Mouse (Mus musculus): ENCODE data around the gene Ralgps1. TPM values are rescaled to one million over a fixed set of nuclear protein-coding genes. Genes with fewer than 3 reads are reported as not detected.

Ralgps1 gene
- total and polyA plus RNA-seq, 3 experiments = 0.89 to 2.6 TPM; not detected in 1

DNA sequence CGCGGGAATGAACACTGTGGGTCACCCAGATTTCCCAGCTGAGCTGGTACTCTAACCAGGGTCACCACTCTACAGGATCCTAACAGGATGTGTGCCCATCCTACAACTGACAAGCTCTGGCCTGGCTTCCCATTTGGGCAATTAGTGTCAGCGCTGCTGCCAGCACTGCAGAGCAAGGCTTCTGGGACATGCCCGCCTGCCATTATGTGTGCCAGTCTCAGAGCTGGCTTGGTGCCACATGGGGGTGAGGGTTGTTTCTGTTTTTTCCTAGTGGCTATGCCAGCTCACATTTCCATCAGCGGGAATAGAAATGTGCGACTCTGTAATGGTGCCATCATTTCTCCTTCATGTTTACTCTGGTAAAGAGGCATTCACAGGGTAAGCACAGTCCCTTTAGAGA, 15.7 kb downstream of the Ralgps1 start:
- Histone ChIP-seq H3K9me3 (replicated peaks; ENCODE audit: insufficient read depth, low read length) (no peaks in the 10 kb centered on the region), H3K9ac (ENCODE audit: control insufficient read depth, low read depth, low read length, poor library complexity, severe bottlenecking) (no peak overlapping the region), H3K4me1 (ENCODE audit: control insufficient read depth in 1 of 2, insufficient read depth in 2 of 2, low read length in 2 of 2) (no peaks in the 10 kb centered on the region), H3K4me3 (ENCODE audit: control insufficient read depth in 1 of 2, insufficient read depth in 1 of 2, low read depth in 2 of 2, low read length in 2 of 2) (no peak overlapping the region), H3K27me3 (ENCODE audit: control insufficient read depth in 1 of 2, insufficient read depth in 2 of 2, low read length in 2 of 2) (no peaks in the 10 kb centered on the region), H3K27ac (ENCODE audit: control insufficient read depth, low read depth, low read length) (no peak overlapping the region), H3K79me2 (ENCODE audit: control insufficient read depth, insufficient read depth, low read length, poor library complexity) (no peaks in the 10 kb centered on the region), H3K36me3 (ENCODE audit: control insufficient read depth in 1 of 2, insufficient read depth in 2 of 2, low read length in 2 of 2) (no peaks in the 10 kb centered on the region)
- DNase-seq (ENCODE audit: low read depth, low spot score) = no peak
- no peak for TF ChIP-seq POLR2AphosphoS5 (IDR thresholded peaks at IDR 0.05; ENCODE audit: borderline replicate concordance, low read depth, low read length)
- no peak for TF ChIP-seq CHD1 (IDR thresholded peaks at IDR 0.05; ENCODE audit: low read depth, low read length)
- no peak for TF ChIP-seq SMC3 (IDR thresholded peaks at IDR 0.05; ENCODE audit: low read depth, low read length)
- TF ChIP-seq CTCF (IDR thresholded peaks at IDR 0.05 in 2 of 3, conservative IDR thresholded peaks at IDR 0.05 in 1 of 3; ENCODE audit: control insufficient read depth in 1 of 3, insufficient read depth in 1 of 3, low read depth in 2 of 3, low read length in 3 of 3, poor library complexity in 1 of 3, severe bottlenecking in 1 of 3) = no peak
- TF ChIP-seq BHLHE40 (IDR thresholded peaks at IDR 0.05; ENCODE audit: borderline replicate concordance, low read depth, low read length) = no peak
- no peak for TF ChIP-seq MYB (IDR thresholded peaks at IDR 0.05; ENCODE audit: low read depth, low read length)
- TF ChIP-seq POLR2A (IDR thresholded peaks at IDR 0.05; ENCODE audit: control insufficient read depth in 1 of 2, insufficient read depth in 1 of 2, low read depth in 1 of 2, low read length in 2 of 2, poor library complexity in 1 of 2) = no peak
- no peak for TF ChIP-seq KAT2A (conservative IDR thresholded peaks at IDR 0.05; ENCODE audit: low read depth, low read length)

GRCm38 (mm10) chr2:33353432-33353831, 17.9 kb downstream of the Ralgps1 start:
- no peak for TF ChIP-seq MYB (IDR thresholded peaks at IDR 0.05; ENCODE audit: low read depth, low read length)
- no peak for TF ChIP-seq USF2 (IDR thresholded peaks at IDR 0.05; ENCODE audit: borderline replicate concordance in 1 of 2, insufficient read depth in 1 of 2, low read depth in 1 of 2, low read length in 2 of 2)
- TF ChIP-seq BHLHE40 (IDR thresholded peaks at IDR 0.05; ENCODE audit: borderline replicate concordance, low read depth, low read length) = no peak
- no peak for TF ChIP-seq MAFK (IDR thresholded peaks at IDR 0.05; ENCODE audit: borderline replicate concordance, low read depth, low read length)
- no peak for TF ChIP-seq MAX (IDR thresholded peaks at IDR 0.05; ENCODE audit: low read length)
- TF ChIP-seq RAD21 (IDR thresholded peaks at IDR 0.05; ENCODE audit: low read depth, low read length) = no peak
- no peak for TF ChIP-seq TBP (IDR thresholded peaks at IDR 0.05; ENCODE audit: low read depth, low read length)
- no peak for TF ChIP-seq GABPA (IDR thresholded peaks at IDR 0.05; ENCODE audit: low read depth, low read length)
- no peak for TF ChIP-seq ZNF384 (IDR thresholded peaks at IDR 0.05; ENCODE audit: low read depth, low read length)
- no peak for TF ChIP-seq KAT2A (conservative IDR thresholded peaks at IDR 0.05; ENCODE audit: low read depth, low read length)
- TF ChIP-seq E2F4 (IDR thresholded peaks at IDR 0.05; ENCODE audit: borderline replicate concordance, low read depth, low read length) = no peak
- TF ChIP-seq TCF12 (IDR thresholded peaks at IDR 0.05; ENCODE audit: low read depth, low read length) = no peak
- no peak for TF ChIP-seq MYC (IDR thresholded peaks at IDR 0.05; ENCODE audit: low read depth, low read length)
- no peak for TF ChIP-seq NRF1 (IDR thresholded peaks at IDR 0.05; ENCODE audit: insufficient read depth, low read depth, low read length, poor library complexity, severe bottlenecking)
- no peak for TF ChIP-seq ETS1 (IDR thresholded peaks at IDR 0.05; ENCODE audit: low read depth, low read length)
- Histone ChIP-seq H3K27ac (ENCODE audit: control insufficient read depth, low read depth, low read length) (no peak overlapping the region), H3K27me3 (ENCODE audit: control insufficient read depth in 1 of 2, insufficient read depth in 2 of 2, low read length in 2 of 2) (no peaks in the 10 kb centered on the region), H3K36me3 (ENCODE audit: control insufficient read depth in 1 of 2, insufficient read depth in 2 of 2, low read length in 2 of 2) (no peaks in the 10 kb centered on the region), H3K79me2 (ENCODE audit: control insufficient read depth, insufficient read depth, low read length, poor library complexity) (no peaks in the 10 kb centered on the region), H3K4me1 (ENCODE audit: control insufficient read depth in 1 of 2, insufficient read depth in 2 of 2, low read length in 2 of 2) (no peaks in the 10 kb centered on the region), H3K4me3 (ENCODE audit: control insufficient read depth in 1 of 2, insufficient read depth in 1 of 2, low read depth in 2 of 2, low read length in 2 of 2) (no peak overlapping the region), H3K9me3 (replicated peaks; ENCODE audit: insufficient read depth, low read length) (no peaks in the 10 kb centered on the region), H3K9ac (ENCODE audit: control insufficient read depth, low read depth, low read length, poor library complexity, severe bottlenecking) (no peak overlapping the region)
- peak; percentile 52 for DNase-seq (ENCODE audit: low read depth, low spot score)

All from MEL (cell line).